Mouse (Mus musculus) hindbrain, embryonic 16.5 days (tissue): Measurements from ENCODE around the gene Kpna6. TPM values are rescaled to one million over a fixed set of nuclear protein-coding genes. Genes with fewer than 3 reads are reported as not detected.
A peak's percentile ranks its signal among the peaks of the same experiment; 100 is the strongest.
"Not testable (repeated sequence)": the region's sequence is repeated elsewhere in the genome, so short reads cannot be mapped to it uniquely, and the experiment has no call there.

Experiments used
- ATAC-seq: fragments of 200-750 bp; cut with Nextera tagmentation; 2 replicates; pipeline ENCODE4 v1.8.0; 2017; ENCODE audit warnings: moderate TSS enrichment, moderate library complexity
- H3K27ac ChIP-seq: fragments of 300-500 bp; sonication (generic); 2 replicates; pipeline ENCODE4 v1.5.1; 2014; ENCODE audit warnings: low read depth, mild to moderate bottlenecking, control low read depth, low read length, moderate library complexity
- H3K27me3 ChIP-seq: fragments of 300-500 bp; sonication (generic); replicated peaks from 2 replicates; pipeline ENCODE4 v1.6.1; 2014; ENCODE audit warnings: low read length; ENCODE audit not compliant: control insufficient read depth, insufficient read depth
- H3K36me3 ChIP-seq: fragments of 300-500 bp; sonication (generic); 2 replicates; pipeline ENCODE4 v1.6.1; 2014; ENCODE audit warnings: mild to moderate bottlenecking, low read length, moderate library complexity, mixed read lengths; ENCODE audit not compliant: control insufficient read depth, insufficient read depth
- H3K4me1 ChIP-seq: fragments of 300-500 bp; sonication (generic); 2 replicates; pipeline ENCODE4 v1.6.1; 2014; ENCODE audit warnings: low read depth, low read length; ENCODE audit not compliant: control insufficient read depth, insufficient read depth
- H3K4me2 ChIP-seq: fragments of 300-500 bp; sonication (generic); 2 replicates; pipeline ENCODE4 v1.6.1; 2014; ENCODE audit warnings: mild to moderate bottlenecking, low read length, control low read depth, moderate library complexity
- H3K4me3 ChIP-seq: fragments of 300-500 bp; sonication (generic); 2 replicates; pipeline ENCODE4 v1.5.1; 2014; ENCODE audit warnings: mild to moderate bottlenecking, low read length, control low read depth, moderate library complexity
- H3K9ac ChIP-seq: fragments of 300-500 bp; sonication (generic); 2 replicates; pipeline ENCODE4 v1.6.1; 2014; ENCODE audit warnings: low read depth, mild to moderate bottlenecking, control low read depth, low read length, moderate library complexity
- H3K9me3 ChIP-seq: fragments of 300-500 bp; sonication (generic); 2 replicates; pipeline ENCODE4 v1.6.1; 2014; ENCODE audit warnings: mild to moderate bottlenecking, low read length, moderate library complexity; ENCODE audit not compliant: control insufficient read depth
- WGBS: fragments of 180-500 bp; shearing (Covaris S2); extraction: QIAGEN DNeasy Blood & Tissue Kit; methylation state at CpG from one replicate; pipeline ENCODE4 v1.1.7; 2014; 5-methylcytosine and 5-hydroxymethylcytosine counted together
- polyA plus RNA-seq: library from polyadenylated mRNA; unstranded; fragments of >200 nt; fragmentation: Nextera tagmentation; extraction: Ambion mirVana; gene quantifications from 2 replicates; pipeline ENCODE4 v1.2.1, GENCODE M21; 2015

Gene Kpna6
- 18.2 and 20.3 TPM in 2 replicates for polyA plus RNA-seq

DNA sequence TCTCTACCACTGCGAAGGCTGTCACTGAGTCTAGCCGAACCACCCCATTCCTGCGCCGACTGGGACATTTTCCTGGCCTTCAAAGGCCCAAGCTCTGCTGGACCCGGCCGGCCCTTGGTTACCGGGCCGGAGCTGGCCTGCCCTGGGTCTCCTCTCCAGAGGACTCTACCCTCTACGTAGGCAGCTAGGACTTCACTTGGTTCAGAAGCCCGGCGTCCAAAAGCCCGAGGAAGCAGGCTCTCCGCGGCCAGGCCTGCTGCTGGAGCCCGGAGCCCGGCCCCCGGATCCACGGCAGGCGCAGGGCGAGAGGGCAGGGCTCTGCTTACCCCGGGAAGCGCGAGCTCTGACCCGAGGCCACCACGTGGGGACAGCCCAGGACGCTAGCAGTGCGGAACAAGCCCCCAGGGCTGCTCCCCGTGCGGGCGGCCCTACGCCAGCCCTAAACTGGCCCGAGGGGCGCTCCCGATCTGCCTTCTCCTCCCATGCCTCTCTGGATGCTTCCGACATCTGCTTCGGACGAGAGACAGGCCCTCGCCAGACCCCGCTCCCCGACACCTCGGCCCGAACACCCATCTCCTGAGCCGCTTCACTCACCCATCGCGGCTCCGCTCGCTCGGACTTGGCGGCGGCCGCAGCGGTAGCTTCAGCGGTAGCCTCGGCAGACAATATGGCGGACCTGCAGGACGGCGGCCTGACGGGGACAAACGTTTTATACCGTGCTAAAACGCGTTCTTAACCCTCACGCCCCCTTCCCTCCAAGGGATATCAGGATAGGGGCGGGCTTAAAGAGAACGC lies at the start of gene Kpna6:
Gene Kpna6 (minus strand): TSS at position 685 of the 795 bp plus-strand sequence.
- H3K4me3 ChIP-seq = peak within 1 kb of the TSS; percentile 91
- peak within 1 kb of the TSS; percentile 69 for H3K4me2 ChIP-seq
- no peaks in the 10 kb centered on the region for H3K27me3 ChIP-seq
- H3K36me3 ChIP-seq = peaks cover 15% of the 10 kb centered on the region
- peak; percentile 94 for ATAC-seq
- H3K4me1 ChIP-seq = peaks cover 13% of the 10 kb centered on the region
- peak within 1 kb of the TSS; percentile 96 for H3K9ac ChIP-seq
- under 1% methylated on average over 57 of the region's 65 CpGs for WGBS
- peak within 1 kb of the TSS; percentile 93 for H3K27ac ChIP-seq
- no peaks in the 10 kb centered on the region for H3K9me3 ChIP-seq

- Histone ChIP-seq H3K27me3 (no peaks in the 10 kb centered on the region), H3K4me3 (no peak overlapping the region), H3K4me2 (no peak overlapping the region), H3K36me3 (peaks cover 52% of the 10 kb centered on the region), H3K4me1 (no peaks in the 10 kb centered on the region), H3K27ac (no peak overlapping the region), H3K9ac (no peak overlapping the region), H3K9me3 (no peaks in the 10 kb centered on the region)
- ATAC-seq = no peak
- 91% methylated on average over 9 of the region's 9 CpGs for whole genome bisulfite sequencing
These were observed 43.7 kb upstream of the Kpna6 start for GRCm38 (mm10) chr4:129716310-129716709.

DNA sequence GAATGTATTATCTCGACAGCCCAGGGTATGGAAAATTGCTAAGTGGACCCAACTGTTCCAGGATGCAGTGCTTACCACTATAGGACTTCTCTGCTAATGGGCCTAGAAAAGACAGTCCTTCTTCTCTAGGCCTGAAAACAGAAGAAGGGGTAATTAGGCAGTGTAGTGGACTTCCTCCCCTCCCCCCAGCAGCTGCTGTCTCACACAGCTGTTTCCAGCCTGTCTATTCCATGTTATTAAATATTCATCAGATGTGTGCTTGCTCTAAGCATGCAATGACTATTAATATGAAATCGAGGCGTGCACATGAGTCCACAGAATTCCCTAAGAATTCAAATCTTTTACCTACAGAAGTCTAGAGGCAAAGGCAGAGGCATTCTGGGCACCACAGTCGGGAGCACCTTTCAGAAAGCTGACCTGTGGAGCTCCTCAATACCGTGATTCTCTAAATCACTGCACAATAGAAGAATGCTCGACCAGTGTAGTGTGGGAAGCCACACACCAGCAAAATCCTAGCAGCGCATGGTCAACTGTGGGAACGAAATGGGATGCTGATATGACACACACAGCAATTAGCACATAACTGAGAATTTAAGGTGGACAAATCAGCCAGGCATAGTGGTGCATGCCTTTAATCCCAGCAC lies 37.0 kb upstream of the Kpna6 start:
- Histone ChIP-seq H3K4me3 (no peak overlapping the region), H3K4me1 (peaks cover 3% of the 10 kb centered on the region), H3K27ac (peak overlapping the region; percentile 45), H3K9ac (no peak overlapping the region), H3K27me3 (no peaks in the 10 kb centered on the region), H3K9me3 (no peaks in the 10 kb centered on the region), H3K4me2 (no peak overlapping the region), H3K36me3 (peaks cover 42% of the 10 kb centered on the region)
- ATAC-seq = peak; percentile 78
- WGBS = 50% methylated on average over 8 of the region's 8 CpGs

- H3K9ac ChIP-seq = no peak overlapping the region
- H3K27me3 ChIP-seq = no peaks in the 10 kb centered on the region
- peaks cover 16% of the 10 kb centered on the region for H3K4me1 ChIP-seq
- no peak overlapping the region for H3K4me2 ChIP-seq
- no peak for ATAC-seq
- H3K27ac ChIP-seq = peak overlapping the region; percentile 63; the same call in 1 of the 2 replicates
- H3K4me3 ChIP-seq = no peak overlapping the region
- peaks cover 35% of the 10 kb centered on the region for H3K36me3 ChIP-seq
- 25% methylated on average over 3 of the region's 3 CpGs for WGBS
- H3K9me3 ChIP-seq = no peaks in the 10 kb centered on the region
These were observed 34.2 kb upstream of the Kpna6 start for GRCm38 (mm10) chr4:129706750-129707149.

DNA sequence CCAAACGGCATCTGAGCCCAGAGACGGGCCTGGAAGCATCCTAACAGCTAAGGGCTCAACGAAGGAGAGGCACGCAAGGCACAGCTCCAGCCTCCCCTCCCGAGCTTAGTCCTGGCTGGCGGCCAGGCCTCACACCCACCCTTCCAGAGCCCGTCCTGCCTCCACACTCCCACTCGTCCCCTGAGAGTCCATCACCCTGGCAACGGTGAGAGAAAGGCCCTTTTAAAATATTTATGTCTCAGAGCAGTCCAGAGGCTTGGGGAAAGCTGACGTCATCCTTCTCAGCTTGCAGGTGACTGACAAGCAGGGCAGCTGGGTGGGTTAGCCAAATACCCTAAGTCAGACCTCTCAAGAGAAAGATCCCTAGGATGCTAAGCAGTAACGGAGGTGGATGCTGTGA lies 29.9 kb upstream of the Kpna6 start:
- peaks cover 17% of the 10 kb centered on the region for H3K4me1 ChIP-seq
- peak overlapping the region; percentile 48 for H3K9ac ChIP-seq
- WGBS = 4% methylated on average over 11 of the region's 11 CpGs

GRCm38 (mm10) chr4:129701503-129702377 lies 29.2 kb upstream of the Kpna6 start:
- Histone ChIP-seq H3K4me3 (no peak overlapping the region), H3K9ac (peak overlapping the region; percentile 48), H3K9me3 (no peaks in the 10 kb centered on the region), H3K27ac (peak overlapping the region; percentile 66), H3K4me1 (peaks cover 19% of the 10 kb centered on the region), H3K27me3 (no peaks in the 10 kb centered on the region), H3K4me2 (peak overlapping the region; percentile 26; the same call in 1 of the 2 replicates), H3K36me3 (peaks cover 14% of the 10 kb centered on the region)
- peak; percentile 30 for ATAC-seq
- 41% methylated on average over 17 of the region's 17 CpGs for WGBS

More for the DNA sequence above, 29.9 kb upstream of the Kpna6 start:
- Histone ChIP-seq H3K4me2 (peak overlapping the region; percentile 8; the same call in 1 of the 2 replicates), H3K9me3 (no peaks in the 10 kb centered on the region), H3K27ac (peak overlapping the region; percentile 66), H3K27me3 (no peaks in the 10 kb centered on the region), H3K4me3 (no peak overlapping the region), H3K36me3 (peaks cover 14% of the 10 kb centered on the region)
- ATAC-seq = peak; percentile 74

- not testable (repeated sequence) for H3K9ac ChIP-seq, H3K27ac ChIP-seq, ATAC-seq, H3K4me2 ChIP-seq, H3K4me3 ChIP-seq, H3K9me3 ChIP-seq, H3K27me3 ChIP-seq
- peaks cover 11% of the 10 kb centered on the region; the same call in 1 of the 2 replicates for H3K36me3 ChIP-seq
- H3K4me1 ChIP-seq = peaks cover 18% of the 10 kb centered on the region
- 92% methylated on average over 6 of the region's 6 CpGs for WGBS
These were observed 28.1 kb upstream of the Kpna6 start for GRCm38 (mm10) chr4:129700661-129701060.

GRCm38 (mm10) chr4:129700216-129700615 lies 27.6 kb upstream of the Kpna6 start:
- ATAC-seq = no peak
- H3K9ac ChIP-seq = no peak overlapping the region
- WGBS = 69% methylated on average over 1 of the region's 1 CpGs
- peaks cover 22% of the 10 kb centered on the region for H3K4me1 ChIP-seq
- no peaks in the 10 kb centered on the region for H3K27me3 ChIP-seq
- no peaks in the 10 kb centered on the region for H3K9me3 ChIP-seq
- no peak overlapping the region for H3K27ac ChIP-seq
- no peak overlapping the region for H3K4me3 ChIP-seq
- peaks cover 11% of the 10 kb centered on the region; the same call in 1 of the 2 replicates for H3K36me3 ChIP-seq
- no peak overlapping the region for H3K4me2 ChIP-seq
